Mouse (Mus musculus): Measurements from ENCODE around the gene Ostf1.
A peak's percentile ranks its signal among the peaks of the same experiment; 100 is the strongest.

Gene Ostf1

DNA sequence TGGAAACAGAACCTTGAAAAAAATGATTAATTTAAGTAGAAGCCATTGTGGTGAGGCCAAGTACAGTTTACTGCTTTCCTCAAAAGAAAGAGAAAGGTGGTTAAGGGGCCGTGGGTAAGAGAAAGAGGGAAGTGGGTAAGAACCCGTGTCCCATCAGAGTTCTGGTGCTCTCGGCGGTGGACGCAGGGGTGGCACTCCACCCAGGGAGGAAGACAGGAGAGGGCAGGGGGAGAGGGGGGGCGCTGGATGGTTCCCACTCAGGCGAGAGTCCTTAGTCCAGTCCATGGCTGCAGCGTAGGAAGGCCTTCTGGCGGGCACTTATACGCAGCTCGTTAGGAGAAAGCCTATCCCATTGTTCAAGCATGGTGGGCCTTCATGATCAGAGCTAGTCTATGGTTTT is 64.1 kb downstream of the Ostf1 start:
- no peak for DNase-seq

GRCm38 (mm10) chr19:18557708-18558107 is 73.9 kb downstream of the Ostf1 start:
- no peak for DNase-seq

- no peak for DNase-seq
These were observed 76.0 kb downstream of the Ostf1 start for GRCm38 (mm10) chr19:18555645-18556044.

DNA sequence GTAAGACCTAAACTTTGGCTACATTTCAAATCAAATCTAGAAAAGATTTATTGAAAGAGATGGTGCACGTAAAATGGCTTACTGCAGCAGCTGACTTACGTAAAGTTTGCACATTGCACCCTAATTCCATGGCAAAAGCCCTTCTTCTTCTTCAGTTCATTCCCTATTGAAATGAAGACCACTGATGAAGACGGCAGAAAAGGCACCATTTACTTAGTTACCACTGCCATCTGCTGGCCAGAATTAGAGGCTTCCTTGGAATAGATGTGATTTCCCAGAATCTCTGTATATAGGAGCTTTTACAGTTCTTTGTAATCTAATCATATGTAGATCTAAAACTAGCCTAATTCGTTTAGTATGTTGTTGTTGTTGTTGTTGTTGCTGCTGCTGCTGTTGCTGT is 83.0 kb downstream of the Ostf1 start:
- DNase-seq: peak; percentile 84 to 86
